Mouse (Mus musculus): ENCODE measurements around the gene Ndufa8.

DNA sequence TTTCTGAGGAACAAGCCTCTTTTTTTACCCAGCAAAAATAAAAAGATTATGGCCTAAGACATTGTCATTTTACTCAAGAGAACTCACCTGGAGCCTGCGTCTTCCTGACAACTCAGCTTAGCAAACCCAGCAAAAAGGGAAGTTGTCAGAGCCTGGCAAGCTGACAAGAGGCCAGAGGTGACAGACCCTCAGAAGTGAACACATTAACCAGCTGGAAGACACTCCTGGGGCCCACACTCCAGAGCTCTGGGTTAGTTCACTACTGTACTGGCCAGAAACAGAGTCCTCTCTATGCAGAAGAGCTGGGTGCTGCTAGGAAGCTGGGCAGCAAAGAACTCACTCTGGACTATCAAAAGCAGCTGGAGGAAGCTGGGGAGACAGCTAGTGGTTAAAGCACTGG, 8.3 kb downstream of the Ndufa8 start:
- TF ChIP-seq EP300 (IDR thresholded peaks at IDR 0.05; ENCODE audit: low read depth) = no peak
- no peak for TF ChIP-seq CTCF (IDR thresholded peaks at IDR 0.05; ENCODE audit: low read depth)
